ENCODE assay signal across 11 mouse cellular contexts in genomic region chr3:98039223-98039622, GRCm38 (mm10). TPM values are rescaled to one million over a fixed set of nuclear protein-coding genes. Genes with fewer than 3 reads are reported as not detected.
A peak's percentile ranks its signal among the peaks of the same experiment; 100 is the strongest.
DNase-seq lines count a peak whose midpoint lies in the region; ATAC-seq and TF ChIP-seq lines count a peak whose summit lies in the region.
"Had no signal": no experiment of that assay in that cellular context is flagged by ENCODE, and none has a peak within 500 bp of the region (broad histone marks: within the 10 kb centered on the region; RNA-seq: fewer than 3 reads in every experiment).

No protein-coding gene starts in this region.

- H3K27ac ChIP-seq in heart, embryonic 16.5 days (ENCODE audit: low read length), result peak overlapping the region; percentile 61; the same call in 1 of the 2 replicates
- H3K27ac ChIP-seq in midbrain, embryonic 10.5 days (replicated peaks), result 0 out of 2 replicates have a peak overlapping the region, but pooled peaks have one; percentile 28
- H3K27ac ChIP-seq in midbrain, postnatal 0 days (ENCODE audit: low read depth, low read length), result no peak overlapping the region
- peak overlapping the region; percentile 70 for H3K27ac ChIP-seq in forebrain, embryonic 14.5 days (ENCODE audit: low read depth, low read length)
- peak overlapping the region; percentile 79; the same call in 1 of the 2 replicates for H3K27ac ChIP-seq in limb, embryonic 15.5 days

- no peaks in the 10 kb centered on the region for H3K9me3 ChIP-seq in heart, embryonic 16.5 days (replicated peaks; ENCODE audit: control insufficient read depth, low read length)
- no peaks in the 10 kb centered on the region for H3K9me3 ChIP-seq in midbrain, embryonic 10.5 days (replicated peaks)
- no peaks in the 10 kb centered on the region for H3K9me3 ChIP-seq in midbrain, postnatal 0 days (ENCODE audit: low read length)
- H3K9me3 ChIP-seq in forebrain, embryonic 14.5 days (replicated peaks; ENCODE audit: control insufficient read depth, low read length), result no peaks in the 10 kb centered on the region
- H3K9me3 ChIP-seq in limb, embryonic 15.5 days, result no peaks in the 10 kb centered on the region

- no peak overlapping the region for H3K4me3 ChIP-seq in heart, embryonic 16.5 days (ENCODE audit: low read length)
- no peak overlapping the region for H3K4me3 ChIP-seq in midbrain, embryonic 10.5 days
- H3K4me3 ChIP-seq in midbrain, postnatal 0 days (ENCODE audit: low read depth, low read length), result no peak overlapping the region
- H3K4me3 ChIP-seq in forebrain, embryonic 14.5 days (ENCODE audit: low read depth, low read length), result no peak overlapping the region
- H3K4me3 ChIP-seq in limb, embryonic 15.5 days, result no peak overlapping the region

- no peak for ATAC-seq in heart, embryonic 16.5 days (replicated peaks; ENCODE audit: extremely low read depth, insufficient read depth, low FRiP score)
- ATAC-seq in midbrain, postnatal 0 days (ENCODE audit: low FRiP score), result no peak
- ATAC-seq in forebrain, embryonic 14.5 days, result no peak
- no peak for ATAC-seq in limb, embryonic 15.5 days (ENCODE audit: insufficient number of reproducible peaks, low FRiP score, low TSS enrichment, low read depth)
- no peak for ATAC-seq in cerebellum, adult (ENCODE audit: insufficient number of reproducible peaks, low FRiP score, low TSS enrichment)
- ATAC-seq: intestine, embryonic 16.5 days had no signal

- no peaks in the 10 kb centered on the region for H3K27me3 ChIP-seq in heart, embryonic 16.5 days (ENCODE audit: control insufficient read depth, insufficient read depth, low read length)
- H3K27me3 ChIP-seq in midbrain, embryonic 10.5 days (ENCODE audit: low read depth, poor library complexity, severe bottlenecking), result no peaks in the 10 kb centered on the region
- no peaks in the 10 kb centered on the region for H3K27me3 ChIP-seq in midbrain, postnatal 0 days (ENCODE audit: insufficient read depth, low read length)
- no peaks in the 10 kb centered on the region for H3K27me3 ChIP-seq in forebrain, embryonic 14.5 days (replicated peaks; ENCODE audit: control insufficient read depth, insufficient read depth, low read length)
- no peaks in the 10 kb centered on the region for H3K27me3 ChIP-seq in limb, embryonic 15.5 days

- no peaks in the 10 kb centered on the region for H3K36me3 ChIP-seq in heart, embryonic 16.5 days (ENCODE audit: control insufficient read depth, insufficient read depth)
- H3K36me3 ChIP-seq in midbrain, embryonic 10.5 days, result peaks cover 8% of the 10 kb centered on the region; the same call in 1 of the 2 replicates
- H3K36me3 ChIP-seq in midbrain, postnatal 0 days (ENCODE audit: insufficient read depth, low read length), result no peaks in the 10 kb centered on the region
- no peaks in the 10 kb centered on the region for H3K36me3 ChIP-seq in forebrain, embryonic 14.5 days (ENCODE audit: control insufficient read depth, insufficient read depth, low read length)
- H3K36me3 ChIP-seq in limb, embryonic 15.5 days, result no peaks in the 10 kb centered on the region

- no peak overlapping the region for H3K4me2 ChIP-seq in heart, embryonic 16.5 days (ENCODE audit: low read depth, low read length)
- no peak overlapping the region for H3K4me2 ChIP-seq in midbrain, postnatal 0 days (ENCODE audit: low read depth, low read length, poor library complexity, severe bottlenecking)
- no peak overlapping the region for H3K4me2 ChIP-seq in forebrain, embryonic 14.5 days (ENCODE audit: low read length)
- H3K4me2 ChIP-seq in limb, embryonic 15.5 days, result no peak overlapping the region

- no peak overlapping the region for H3K9ac ChIP-seq in heart, embryonic 16.5 days (ENCODE audit: low read length)
- no peak overlapping the region for H3K9ac ChIP-seq in midbrain, postnatal 0 days (replicated peaks; ENCODE audit: low read length, poor library complexity, severe bottlenecking)
- H3K9ac ChIP-seq in forebrain, embryonic 14.5 days (ENCODE audit: low read length), result no peak overlapping the region
- no peak overlapping the region for H3K9ac ChIP-seq in limb, embryonic 15.5 days

- WGBS in heart, embryonic 16.5 days, result 54% methylated on average over 5 of the region's 5 CpGs
- 42% methylated on average over 5 of the region's 5 CpGs for WGBS in midbrain, embryonic 10.5 days
- WGBS in midbrain, postnatal 0 days, result 77% methylated on average over 5 of the region's 5 CpGs
- WGBS in forebrain, embryonic 14.5 days, result 51% methylated on average over 4 of the region's 5 CpGs
- 42% methylated on average over 4 of the region's 5 CpGs for WGBS in limb, embryonic 15.5 days

- peaks cover 71% of the 10 kb centered on the region for H3K4me1 ChIP-seq in heart, embryonic 16.5 days (ENCODE audit: control insufficient read depth, insufficient read depth, low read length)
- peaks cover 87% of the 10 kb centered on the region for H3K4me1 ChIP-seq in midbrain, embryonic 10.5 days
- H3K4me1 ChIP-seq in midbrain, postnatal 0 days (ENCODE audit: insufficient read depth, low read length), result peaks cover 14% of the 10 kb centered on the region
- H3K4me1 ChIP-seq in forebrain, embryonic 14.5 days (ENCODE audit: control insufficient read depth, insufficient read depth, low read length), result peaks cover 62% of the 10 kb centered on the region
- peaks cover 89% of the 10 kb centered on the region for H3K4me1 ChIP-seq in limb, embryonic 15.5 days

- DNase-seq in heart, postnatal 4 days, result no peak
- no peak for DNase-seq in midbrain, embryonic 10.5 days (ENCODE audit: low spot score)
- DNase-seq in midbrain, postnatal 0 days (ENCODE audit: low spot score), result no peak
- no peak for DNase-seq in forebrain, embryonic 14.5 days (ENCODE audit: low spot score)
- DNase-seq: adrenal gland, adult 8-10 months; layer of hippocampus, adult 9-11 months; lung, postnatal 4 days had no signal

- no peak for TF ChIP-seq CTCF in midbrain, postnatal 0 days (IDR thresholded peaks at IDR 0.05)

RNA-seq across cellular contexts. Expression of gene Notch2, which starts 25.9 kb away (rescaled TPM):
- 10.5 and 13.6 TPM in 2 replicates for polyA plus RNA-seq in heart, embryonic 16.5 days (2015; fragmentation: Nextera tagmentation; extraction: Ambion mirVana)
- 10 to 100 TPM; 38.5 to 40.1 TPM for total RNA-seq in heart, postnatal 4 days (2021)
- 16.1 and 16.6 TPM in 2 replicates for polyA plus RNA-seq in midbrain, embryonic 10.5 days (2016; fragmentation: Nextera tagmentation; extraction: Ambion mirVana)
- total RNA-seq in midbrain, postnatal 0 days (2014; rRNA removed), result 22.8 and 33.5 TPM in 2 replicates
- polyA plus RNA-seq in midbrain, postnatal 0 days (2015; fragmentation: Nextera tagmentation; extraction: Ambion mirVana), result 5.4 and 6.1 TPM in 2 replicates
- polyA plus RNA-seq in forebrain, embryonic 14.5 days (2014; fragmentation: Nextera tagmentation; extraction: Ambion mirVana), result 13.6 and 18.1 TPM in 2 replicates
- polyA plus RNA-seq in limb, embryonic 15.5 days (2015; fragmentation: Nextera tagmentation; extraction: Ambion mirVana), result 35.8 and 40.8 TPM in 2 replicates
